Mouse (Mus musculus) lung, postnatal 10 days (tissue): ENCODE measurements around the gene Rpain.

Experiments
- DNase-seq: peaks from one replicate; pipeline ENCODE4 v3.0.0; 2021

Gene Rpain

GRCm38 (mm10) chr11:71003611-71004315, 33.8 kb downstream of the Rpain start:
- peak; percentile 63 for DNase-seq

- peak; percentile 99 for DNase-seq
Observed at GRCm38 (mm10) chr11:71004316-71004773, 34.3 kb downstream of the Rpain start, which contains the start of gene Dhx33. Gene Dhx33 (minus strand): TSS chr11:71004437.

- DNase-seq, result no peak
Observed at GRCm38 (mm10) chr11:71005046-71005445, 35.0 kb downstream of the Rpain start.

- DNase-seq, result no peak
Observed at GRCm38 (mm10) chr11:71007026-71007425, 37.0 kb downstream of the Rpain start.

GRCm38 (mm10) chr11:71007831-71008230, 37.8 kb downstream of the Rpain start:
- peak; percentile 38 for DNase-seq

- peak; percentile 11 for DNase-seq
Observed at GRCm38 (mm10) chr11:71008321-71008720, 38.3 kb downstream of the Rpain start.

- peak; percentile 32 for DNase-seq
Observed at GRCm38 (mm10) chr11:71012743-71013142, 42.7 kb downstream of the Rpain start.

- no peak for DNase-seq
Observed at GRCm38 (mm10) chr11:71017051-71017450, 47.0 kb downstream of the Rpain start.

GRCm38 (mm10) chr11:71018416-71019200, 48.6 kb downstream of the Rpain start:
- DNase-seq, result no peak

GRCm38 (mm10) chr11:71019201-71020068, 49.4 kb downstream of the Rpain start, which contains the start of the genes Mis12 and Derl2:
Gene Mis12 (plus strand): TSS chr11:71019611.
Gene Derl2 (minus strand): TSS chr11:71019841.
- peak; percentile 98 for DNase-seq
